Mouse (Mus musculus) hindbrain, postnatal 0 days (tissue): Measurements from ENCODE around the gene Pif1. TPM values are rescaled to one million over a fixed set of nuclear protein-coding genes. Genes with fewer than 3 reads are reported as not detected.

Experiments used
- ATAC-seq: fragments of 200-750 bp; cut with Nextera tagmentation; 2 replicates; pipeline ENCODE4 v1.8.0; 2017; ENCODE audit warnings: mild to moderate bottlenecking, moderate TSS enrichment, moderate library complexity
- DNase-seq: peaks from one replicate; pipeline ENCODE4 v3.0.0-alpha.2; 2015; ENCODE audit warnings: low spot score
- H3K27ac ChIP-seq: fragments of 300-500 bp; sonication (generic); 2 replicates; pipeline ENCODE4 v1.5.1; 2014; ENCODE audit warnings: mild to moderate bottlenecking
- H3K27me3 ChIP-seq: fragments of 300-500 bp; sonication (generic); 2 replicates; pipeline ENCODE4 v1.6.1; 2014; ENCODE audit warnings: low read length, mixed read lengths; ENCODE audit not compliant: insufficient read depth
- H3K36me3 ChIP-seq: fragments of 300-500 bp; sonication (generic); 2 replicates; pipeline ENCODE4 v1.6.1; 2014; ENCODE audit warnings: low read length, mixed read lengths; ENCODE audit not compliant: insufficient read depth
- H3K4me1 ChIP-seq: fragments of 300-500 bp; sonication (generic); 2 replicates; pipeline ENCODE4 v1.6.1; 2014; ENCODE audit warnings: antibody characterized with exemption, low read length, mixed read lengths; ENCODE audit not compliant: insufficient read depth
- H3K4me2 ChIP-seq: fragments of 300-500 bp; sonication (generic); 2 replicates; pipeline ENCODE4 v1.6.1; 2014; ENCODE audit warnings: low read depth, mild to moderate bottlenecking, low read length, moderate library complexity, mixed read lengths
- H3K4me3 ChIP-seq: fragments of 300-500 bp; sonication (generic); 2 replicates; pipeline ENCODE4 v1.5.1; 2014; ENCODE audit warnings: low read length
- H3K9ac ChIP-seq: fragments of 300-500 bp; sonication (generic); replicated peaks from 2 replicates; pipeline ENCODE4 v1.6.1; 2014; ENCODE audit warnings: mild to moderate bottlenecking, low read length, moderate library complexity, mixed read lengths
- H3K9me3 ChIP-seq: fragments of 300-500 bp; sonication (generic); 2 replicates; pipeline ENCODE4 v1.6.1; 2016; ENCODE audit warnings: low read length, mixed read lengths
- CTCF ChIP-seq: IDR thresholded peaks from 2 replicates; pipeline ENCODE4 v1.5.1; 2016; ENCODE audit warnings: antibody characterized with exemption, control low read depth, low read depth
- WGBS: fragments of 180-500 bp; shearing (Covaris S2); extraction: QIAGEN DNeasy Blood & Tissue Kit; methylation state at CpG from one replicate; pipeline ENCODE4 v1.1.7; 2014; 5-methylcytosine and 5-hydroxymethylcytosine counted together
- polyA plus RNA-seq: library from polyadenylated mRNA; unstranded; fragments of >200 nt; fragmentation: Nextera tagmentation; extraction: Ambion mirVana; gene quantifications from 2 replicates; pipeline ENCODE4 v1.2.1, GENCODE M21; 2015
- total RNA-seq: library from RNA; depleted of rRNA; stranded (reverse); fragments of >200 nt; gene quantifications from 2 replicates; pipeline ENCODE4 v1.2.3, GENCODE M21; 2014

The Pif1 gene
- total and polyA plus RNA-seq, 2 experiments from 2014 or later = 2.4 to 15.2 TPM

- Histone ChIP-seq H3K4me3 (0 out of 2 replicates have a peak overlapping the region, but pooled peaks have one; percentile 8), H3K4me2 (peak overlapping the region; percentile 45), H3K36me3 (no peaks in the 10 kb centered on the region), H3K9ac (no peak overlapping the region), H3K9me3 (no peaks in the 10 kb centered on the region), H3K27ac (no peak overlapping the region), H3K4me1 (no peaks in the 10 kb centered on the region), H3K27me3 (no peaks in the 10 kb centered on the region)
- DNase-seq = peak; percentile 95
- TF ChIP-seq CTCF = peak; percentile 89
- 5% methylated on average over 9 of the region's 9 CpGs for WGBS
- ATAC-seq = peak; percentile 90
Observed at GRCm38 (mm10) chr9:65605471-65606136, 18.6 kb downstream of the Pif1 start.

DNA sequence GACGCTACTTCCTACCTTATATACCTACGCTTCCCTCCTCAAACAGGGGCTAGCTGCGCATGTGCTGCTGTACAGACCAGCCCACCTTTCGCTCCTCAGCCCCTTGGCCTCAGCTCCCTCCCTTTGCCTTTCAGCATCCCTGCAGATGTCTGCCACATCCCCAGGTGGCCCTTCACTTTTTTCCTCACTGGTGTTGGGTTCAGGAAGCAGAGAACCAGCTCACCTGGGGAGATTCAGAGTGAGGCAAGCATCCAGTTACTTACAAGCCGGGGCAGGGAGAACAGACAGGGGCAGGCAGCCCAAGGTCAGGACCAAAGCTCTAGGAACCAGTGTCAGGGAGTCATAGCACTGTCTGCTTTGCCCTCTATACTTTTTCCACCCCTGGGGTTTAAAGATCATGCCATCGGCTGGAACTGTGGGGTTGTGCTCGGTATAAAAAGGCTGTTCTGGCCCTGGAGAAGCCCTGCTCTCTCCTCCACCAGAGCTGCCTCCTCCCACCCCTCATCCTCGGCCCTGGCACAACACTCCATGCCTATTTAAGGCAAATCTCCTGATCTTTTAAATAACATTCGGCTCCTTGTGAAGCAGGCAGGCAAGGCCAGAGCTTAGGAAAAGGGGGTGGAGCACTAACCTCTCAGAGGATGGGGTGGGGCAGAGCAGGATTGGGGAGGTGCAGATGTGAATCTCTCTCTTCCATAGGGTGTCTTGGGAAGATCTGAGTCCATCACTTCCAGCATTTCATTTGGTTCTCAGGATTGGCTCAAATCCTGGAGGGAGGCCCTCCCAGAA lies 19.6 kb downstream of the Pif1 start:
- no peak for DNase-seq
- Histone ChIP-seq H3K9ac (no peak overlapping the region), H3K4me1 (no peaks in the 10 kb centered on the region), H3K9me3 (no peaks in the 10 kb centered on the region), H3K27ac (no peak overlapping the region), H3K4me2 (no peak overlapping the region), H3K36me3 (no peaks in the 10 kb centered on the region), H3K27me3 (no peaks in the 10 kb centered on the region), H3K4me3 (no peak overlapping the region)
- ATAC-seq = no peak
- 47% methylated on average over 9 of the region's 9 CpGs for WGBS
- TF ChIP-seq CTCF = no peak

DNA sequence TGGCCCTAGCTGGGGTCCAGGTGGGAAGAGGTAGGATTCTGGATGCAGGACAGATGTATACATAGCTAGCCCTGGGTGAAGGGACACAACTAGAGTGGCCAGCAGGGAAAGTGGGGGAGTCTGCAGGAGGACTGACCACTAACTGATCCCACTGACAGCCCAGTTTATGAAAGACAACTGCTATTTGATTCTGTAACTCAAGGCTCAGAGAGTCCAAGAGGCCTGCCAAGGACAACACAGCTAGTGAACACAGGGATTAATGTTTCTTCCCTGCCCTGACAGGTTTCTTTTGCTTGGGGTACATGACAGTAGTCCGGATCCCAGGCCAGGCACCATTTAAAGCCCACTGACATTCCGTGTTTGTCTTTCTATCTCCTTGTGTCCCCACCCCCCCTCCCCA lies 20.2 kb downstream of the Pif1 start:
- Histone ChIP-seq H3K4me1 (no peaks in the 10 kb centered on the region), H3K4me2 (no peak overlapping the region), H3K9ac (no peak overlapping the region), H3K4me3 (no peak overlapping the region), H3K27me3 (no peaks in the 10 kb centered on the region), H3K36me3 (no peaks in the 10 kb centered on the region), H3K9me3 (no peaks in the 10 kb centered on the region), H3K27ac (no peak overlapping the region)
- no peak for TF ChIP-seq CTCF
- 62% methylated on average over 2 of the region's 2 CpGs for WGBS
- ATAC-seq = no peak
- DNase-seq = no peak

DNA sequence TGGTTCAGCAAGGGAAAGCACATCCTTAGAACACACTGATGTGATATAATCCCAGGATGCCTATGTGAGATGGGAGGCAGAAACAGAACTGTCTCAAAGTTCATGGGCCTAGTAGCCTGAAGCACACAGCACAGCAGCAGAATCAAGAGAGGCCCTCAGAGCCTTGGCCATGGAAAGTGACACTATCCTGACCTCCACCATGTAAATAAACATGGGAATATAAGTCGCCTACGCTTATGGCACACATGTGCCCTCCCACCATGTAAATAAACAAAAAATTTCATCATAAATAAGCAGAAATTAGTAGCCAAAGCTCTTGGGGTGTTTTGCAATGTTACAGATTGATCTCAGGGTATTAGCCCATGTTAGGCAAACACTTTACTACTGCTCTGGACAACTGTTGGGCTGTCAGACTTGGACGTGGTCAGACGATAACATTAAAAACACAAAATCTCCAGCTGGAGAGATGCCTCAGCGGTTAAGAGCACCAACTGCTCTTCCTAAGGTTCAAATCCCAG lies 25.1 kb downstream of the Pif1 start:
- Histone ChIP-seq H3K27ac (no peak overlapping the region), H3K4me3 (no peak overlapping the region), H3K9me3 (no peaks in the 10 kb centered on the region), H3K9ac (no peak overlapping the region), H3K36me3 (no peaks in the 10 kb centered on the region), H3K27me3 (no peaks in the 10 kb centered on the region), H3K4me1 (no peaks in the 10 kb centered on the region), H3K4me2 (no peak overlapping the region)
- no peak for DNase-seq
- TF ChIP-seq CTCF = no peak
- ATAC-seq = no peak
- WGBS = 87% methylated on average over 5 of the region's 5 CpGs

GRCm38 (mm10) chr9:65613098-65613497 lies 26.1 kb downstream of the Pif1 start:
- no peaks in the 10 kb centered on the region for H3K27me3 ChIP-seq
- TF ChIP-seq CTCF = no peak
- no peak overlapping the region for H3K27ac ChIP-seq
- no peak overlapping the region for H3K9ac ChIP-seq
- H3K36me3 ChIP-seq = no peaks in the 10 kb centered on the region
- WGBS = 80% methylated on average over 2 of the region's 2 CpGs
- no peak for DNase-seq
- no peaks in the 10 kb centered on the region for H3K4me1 ChIP-seq
- H3K9me3 ChIP-seq = no peaks in the 10 kb centered on the region
- no peak overlapping the region for H3K4me2 ChIP-seq
- no peak overlapping the region for H3K4me3 ChIP-seq
- no peak for ATAC-seq

DNA sequence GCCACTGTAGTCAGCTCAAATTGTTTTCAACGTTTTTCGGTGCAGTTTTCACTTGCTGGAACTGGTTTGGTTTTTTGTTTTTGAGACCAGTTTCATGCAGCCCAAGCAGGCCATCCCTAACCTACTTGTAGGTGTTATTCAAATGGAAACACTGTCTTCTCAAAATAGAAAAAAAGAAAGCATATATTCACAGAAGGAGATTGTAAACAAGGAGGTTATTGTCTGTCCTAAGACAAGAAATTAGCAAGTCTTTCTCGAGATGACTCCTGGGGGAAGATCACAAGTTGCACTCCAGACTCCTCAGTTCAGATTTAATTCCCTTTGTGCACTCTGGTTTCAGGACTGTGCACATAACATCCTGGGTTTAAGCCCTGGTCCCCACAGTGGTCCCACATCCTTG lies 32.4 kb downstream of the Pif1 start:
- Histone ChIP-seq H3K4me1 (no peaks in the 10 kb centered on the region), H3K4me2 (no peak overlapping the region), H3K9ac (no peak overlapping the region), H3K27me3 (no peaks in the 10 kb centered on the region), H3K4me3 (no peak overlapping the region), H3K36me3 (no peaks in the 10 kb centered on the region), H3K9me3 (no peaks in the 10 kb centered on the region), H3K27ac (no peak overlapping the region)
- 54% methylated on average over 3 of the region's 3 CpGs for WGBS
- TF ChIP-seq CTCF = no peak
- no peak for DNase-seq
- ATAC-seq = no peak

DNA sequence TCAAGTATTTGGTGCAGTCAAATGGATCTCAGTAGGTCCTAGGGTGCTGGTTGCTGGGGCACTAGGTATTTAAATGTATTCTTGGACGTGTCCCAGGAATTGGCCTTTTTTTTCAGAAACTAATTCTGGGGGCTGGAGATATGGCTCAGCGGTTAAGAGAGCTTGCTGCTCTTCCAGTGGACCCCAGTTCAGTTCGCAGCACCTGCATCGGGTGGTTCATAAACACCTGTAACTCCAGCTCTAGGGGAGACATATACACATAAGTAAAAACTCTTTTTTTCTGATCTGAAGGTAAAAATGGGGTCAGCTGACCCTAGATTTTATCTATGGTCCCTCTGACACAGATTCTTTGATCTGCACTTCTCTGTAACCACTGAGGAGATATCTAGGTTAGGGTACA lies 34.2 kb downstream of the Pif1 start:
- WGBS = 87% methylated on average over 4 of the region's 4 CpGs
- no peaks in the 10 kb centered on the region for H3K36me3 ChIP-seq

More for the DNA sequence above, 34.2 kb downstream of the Pif1 start:
- no peaks in the 10 kb centered on the region for H3K9me3 ChIP-seq
- ATAC-seq = no peak
- no peak overlapping the region for H3K4me2 ChIP-seq
- H3K4me1 ChIP-seq = no peaks in the 10 kb centered on the region
- TF ChIP-seq CTCF = no peak
- no peak overlapping the region for H3K4me3 ChIP-seq
- H3K27me3 ChIP-seq = no peaks in the 10 kb centered on the region
- no peak for DNase-seq
- H3K9ac ChIP-seq = no peak overlapping the region
- H3K27ac ChIP-seq = no peak overlapping the region
